Comparison of ENCODE assay signal across 8 mouse cellular contexts in genomic region chr11:19924757-19925148, GRCm38 (mm10). TPM values are rescaled to one million over a fixed set of nuclear protein-coding genes. Genes with fewer than 3 reads are reported as not detected.
DNase-seq lines count a peak whose midpoint lies in the region; ATAC-seq and TF ChIP-seq lines count a peak whose summit lies in the region.

No protein-coding gene starts in this region.

- H3K9ac ChIP-seq in heart, embryonic 15.5 days: peak overlapping the region; percentile 80
- H3K9ac ChIP-seq in limb, embryonic 11.5 days (ENCODE audit: low read length): peak overlapping the region; percentile 91

- H3K27me3 ChIP-seq in testis, adult 2 months (ENCODE audit: control insufficient read depth, insufficient read depth, low read length): no peaks in the 10 kb centered on the region
- no peaks in the 10 kb centered on the region for H3K27me3 ChIP-seq in heart, embryonic 15.5 days
- H3K27me3 ChIP-seq in limb, embryonic 11.5 days (ENCODE audit: control insufficient read depth, insufficient read depth, low read length): no peaks in the 10 kb centered on the region

- H3K9me3 ChIP-seq in heart, embryonic 15.5 days (replicated peaks): no peaks in the 10 kb centered on the region
- no peaks in the 10 kb centered on the region for H3K9me3 ChIP-seq in limb, embryonic 11.5 days (ENCODE audit: control insufficient read depth, low read length)

- peak overlapping the region; percentile 86 for H3K4me2 ChIP-seq in heart, embryonic 15.5 days
- peak overlapping the region; percentile 66 for H3K4me2 ChIP-seq in limb, embryonic 11.5 days (ENCODE audit: low read depth, severe bottlenecking)

- DNase-seq in cerebellum, adult 8-10 months: no peak
- no peak for DNase-seq in testis, postnatal 10 days (ENCODE audit: low spot score)
- DNase-seq in limb, embryonic 11.5 days (ENCODE audit: low spot score): no peak
- peak; percentile 74 for DNase-seq in naive thymus-derived CD4-positive, alpha-beta T cell, adult 2 months (ENCODE audit: low read depth)
- peak; percentile 40 for DNase-seq in urinary bladder, postnatal 25 days (ENCODE audit: low spot score)

- peaks cover 16% of the 10 kb centered on the region for H3K4me1 ChIP-seq in testis, adult 2 months (ENCODE audit: control insufficient read depth, insufficient read depth, low read length)
- peaks cover 27% of the 10 kb centered on the region for H3K4me1 ChIP-seq in heart, embryonic 15.5 days (replicated peaks)
- 0 out of 2 replicates have a peak, but pooled peaks cover 6% of the 10 kb centered on the region for H3K4me1 ChIP-seq in limb, embryonic 11.5 days (ENCODE audit: control insufficient read depth, insufficient read depth, low read length)

- under 1% methylated on average over 29 of the region's 29 CpGs for WGBS in heart, embryonic 15.5 days
- WGBS in limb, embryonic 11.5 days: 0% methylated on average over 29 of the region's 29 CpGs

- no peaks in the 10 kb centered on the region for H3K36me3 ChIP-seq in testis, adult 2 months (ENCODE audit: control insufficient read depth, insufficient read depth, low read length)
- no peaks in the 10 kb centered on the region for H3K36me3 ChIP-seq in heart, embryonic 15.5 days
- no peaks in the 10 kb centered on the region for H3K36me3 ChIP-seq in limb, embryonic 11.5 days (ENCODE audit: control insufficient read depth, insufficient read depth, low read length)

- TF ChIP-seq CTCF in testis, adult 2 months (IDR thresholded peaks at IDR 0.05; ENCODE audit: control insufficient read depth, insufficient read depth, insufficient replicate concordance, low read depth, low read length): no peak

- H3K27ac ChIP-seq in testis, adult 2 months (ENCODE audit: control insufficient read depth, insufficient read depth, low read depth, low read length): peak overlapping the region; percentile 46
- H3K27ac ChIP-seq in heart, embryonic 15.5 days: peak overlapping the region; percentile 95
- H3K27ac ChIP-seq in limb, embryonic 11.5 days (replicated peaks; ENCODE audit: low read depth, low read length): peak overlapping the region; percentile 94

- peak overlapping the region; percentile 81 for H3K4me3 ChIP-seq in testis, adult 2 months (ENCODE audit: control insufficient read depth, low read depth, low read length)
- H3K4me3 ChIP-seq in heart, embryonic 15.5 days: peak overlapping the region; percentile 85
- H3K4me3 ChIP-seq in limb, embryonic 11.5 days (ENCODE audit: low read depth, low read length): peak overlapping the region; percentile 86

- peak; percentile 2; the same call in 1 of the 2 replicates for ATAC-seq in cerebellum, adult (ENCODE audit: insufficient number of reproducible peaks, low FRiP score, low TSS enrichment)
- ATAC-seq in heart, embryonic 15.5 days (replicated peaks; ENCODE audit: insufficient number of reproducible peaks, insufficient read depth, low FRiP score, low read depth): peak; percentile 7
- peak; percentile 22 for ATAC-seq in limb, embryonic 11.5 days (ENCODE audit: insufficient number of reproducible peaks, low FRiP score, low TSS enrichment, low read depth)

- no peak for TF ChIP-seq POLR2A in testis, adult 2 months (IDR thresholded peaks at IDR 0.05; ENCODE audit: control insufficient read depth, low read depth, low read length)

RNA-seq across cellular contexts. Expression of gene Spred2, which starts 0.6 kb away (rescaled TPM):
- polyA plus RNA-seq in testis, adult 2 months (2012; rRNA removed): 2.6 and 3.4 TPM in 2 replicates
- 4.6 and 5.3 TPM in 2 replicates for polyA plus RNA-seq in heart, embryonic 15.5 days (2015; fragmentation: Nextera tagmentation; extraction: Ambion mirVana)
- polyA plus RNA-seq in limb, embryonic 11.5 days (2014; fragmentation: Nextera tagmentation; extraction: Ambion mirVana): 8.2 and 8.7 TPM in 2 replicates

Comparison
In these comparisons a context has a peak if more than half of its experiments do, and no peak if none do; other contexts are left out.
1. DNase-seq: peak in naive thymus-derived CD4-positive, alpha-beta T cell, adult 2 months (single experiment) and urinary bladder, postnatal 25 days (single experiment); none in cerebellum, adult 8-10 months (single experiment), testis, postnatal 10 days (single experiment) and limb, embryonic 11.5 days (single experiment).
2. Peak in every context shown above with its lines, with median percentiles within 50 percentile points of each other: ATAC-seq, H3K27ac ChIP-seq and H3K4me3 ChIP-seq.